Mouse (Mus musculus): ENCODE measurements around the gene 4930558C23Rik.
"Not testable (repeated sequence)": the region's sequence is repeated elsewhere in the genome, so short reads cannot be mapped to it uniquely, and the experiment has no call there.

4930558C23Rik gene

DNA sequence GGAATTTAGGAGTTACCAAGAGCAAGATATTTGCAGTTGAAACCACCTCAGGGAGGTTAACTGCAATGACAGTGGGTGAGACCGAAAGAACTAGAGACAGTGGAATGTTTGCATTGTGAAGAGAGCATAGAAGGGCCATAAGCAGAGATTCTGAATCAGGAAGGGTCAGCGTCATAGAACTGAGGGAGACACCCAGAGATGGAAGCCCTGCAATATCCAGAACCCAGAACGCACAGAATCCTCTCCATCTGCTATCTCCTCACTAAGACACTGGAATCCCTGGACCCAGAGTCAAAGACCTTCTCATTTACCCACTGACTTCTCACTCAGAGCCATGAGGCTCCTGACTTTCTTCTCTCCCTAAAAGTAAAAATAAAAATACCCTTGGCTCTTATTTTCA, at the start of gene 4930558C23Rik:
Gene 4930558C23Rik, minus strand, starts transcription at position 101 of the 400 bp plus-strand sequence.
- no peak for DNase-seq (ENCODE audit: low spot score in 2 of 2)

DNA sequence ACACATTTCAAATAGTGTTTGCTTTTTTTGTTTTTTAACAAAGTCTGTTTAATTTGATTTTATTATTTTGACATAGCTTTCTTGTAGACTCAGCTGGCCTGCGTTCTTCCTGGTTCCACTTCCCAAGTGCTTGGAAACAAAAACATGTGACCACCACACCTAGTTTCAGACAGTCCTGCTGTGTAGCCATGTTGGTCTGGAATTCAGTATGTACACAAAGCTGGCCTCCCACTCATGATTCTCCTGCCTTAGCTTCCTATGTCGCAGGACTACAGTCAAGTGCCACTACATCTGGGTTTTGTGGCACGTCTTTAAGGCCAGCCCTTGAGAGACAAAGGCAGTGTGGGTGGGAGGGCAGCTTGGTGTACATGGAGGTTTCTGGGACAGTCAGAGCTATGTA, 48.3 kb upstream of the 4930558C23Rik start:
- no peak for DNase-seq (ENCODE audit: low spot score in 2 of 2)

DNA sequence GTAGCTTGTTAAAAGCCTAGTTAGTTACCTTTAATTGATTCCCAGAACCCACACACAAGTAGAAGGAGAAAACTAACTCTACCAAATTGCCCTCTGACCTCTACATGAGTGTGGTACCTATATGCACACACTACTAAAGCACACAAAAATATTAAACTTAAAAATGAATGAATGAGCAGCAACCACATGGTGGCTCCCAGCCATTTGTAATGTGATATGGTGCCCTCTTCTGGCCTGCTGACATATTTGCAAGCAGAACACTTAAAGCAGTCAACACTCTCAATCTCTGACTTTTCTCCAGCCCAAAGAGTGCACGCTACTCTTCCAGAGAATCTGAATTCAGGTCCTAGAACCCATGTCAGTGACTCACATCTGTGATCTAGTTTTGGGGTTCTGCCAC, 47.8 kb upstream of the 4930558C23Rik start:
- DNase-seq (ENCODE audit: low spot score in 2 of 2), result peak in 1 of 2 experiments; percentile 65

DNA sequence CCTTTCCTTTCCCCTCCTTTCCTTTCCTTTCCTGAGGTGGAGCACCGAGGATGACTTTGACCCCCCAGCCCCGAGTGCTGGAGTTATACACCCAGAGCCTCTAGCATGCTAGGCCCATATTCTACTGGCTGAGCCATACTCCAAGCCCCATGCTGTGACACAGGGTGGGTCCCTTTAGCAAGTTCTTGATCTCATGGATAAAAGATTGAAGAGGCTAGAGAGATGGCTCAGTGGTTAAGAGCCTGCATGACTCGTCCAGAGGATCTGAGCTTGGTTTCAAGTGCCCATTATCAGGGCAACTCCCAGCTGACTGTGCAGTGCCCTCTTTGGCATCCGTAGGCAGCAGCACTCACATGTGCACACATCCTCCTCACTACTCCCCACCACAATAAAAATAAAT, 42.7 kb upstream of the 4930558C23Rik start:
- no peak for DNase-seq (ENCODE audit: low spot score in 2 of 2)

DNA sequence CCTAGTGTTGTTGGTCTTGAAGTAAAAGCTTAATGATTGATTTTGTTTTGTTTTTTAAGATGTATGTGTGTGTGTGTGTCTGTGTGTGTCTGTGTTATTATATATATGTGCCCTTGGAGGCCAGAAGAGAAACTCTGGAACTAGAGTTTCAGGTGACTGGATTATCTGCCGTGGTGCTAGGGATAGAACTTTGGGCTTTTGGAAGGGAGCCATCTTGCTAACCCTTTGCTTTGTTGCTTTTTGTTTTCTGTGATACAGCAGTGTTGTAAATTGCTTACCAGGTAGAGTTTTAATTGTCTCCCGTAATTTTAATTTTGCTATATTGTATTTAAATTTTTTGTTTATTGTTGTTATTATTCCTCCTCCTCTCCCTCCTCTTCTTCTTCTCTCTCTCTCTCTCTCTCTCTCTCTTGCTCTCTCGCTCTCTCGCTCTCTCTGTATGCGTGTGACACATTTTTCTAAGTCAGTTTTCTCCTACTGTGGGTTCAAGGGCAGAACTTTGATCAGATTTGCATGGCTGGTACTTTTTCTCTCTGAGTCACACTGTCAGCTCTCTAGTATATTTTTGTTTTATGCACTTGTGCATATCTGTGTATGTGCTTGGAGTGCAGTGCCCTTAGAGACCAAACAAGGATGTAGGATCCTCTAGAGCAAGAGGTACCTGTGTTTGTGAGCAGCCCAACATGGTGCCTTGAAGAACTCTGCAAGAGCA, 39.9 kb upstream of the 4930558C23Rik start:
- DNase-seq (ENCODE audit: low spot score in 2 of 2), result no peak

DNA sequence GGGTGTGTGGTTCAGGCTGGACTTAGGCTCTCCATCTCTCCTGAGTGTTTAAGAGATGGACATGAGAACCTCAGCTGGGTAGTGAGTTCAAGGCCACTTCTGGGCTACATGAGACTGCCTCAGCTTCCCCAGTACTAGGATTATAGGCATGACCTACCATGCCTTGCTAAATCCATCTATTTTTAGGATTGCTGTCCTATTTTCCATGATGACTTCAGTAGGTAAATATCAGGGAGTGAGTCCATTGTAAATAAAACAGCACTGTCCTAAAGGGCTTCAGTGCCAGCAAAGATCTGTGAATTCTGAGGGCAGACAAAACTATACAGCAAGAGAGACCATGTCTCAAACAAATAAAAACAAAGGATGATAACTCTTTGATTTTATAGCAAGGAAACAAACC, 37.0 kb upstream of the 4930558C23Rik start:
- DNase-seq (ENCODE audit: low spot score in 2 of 2), result no peak

DNA sequence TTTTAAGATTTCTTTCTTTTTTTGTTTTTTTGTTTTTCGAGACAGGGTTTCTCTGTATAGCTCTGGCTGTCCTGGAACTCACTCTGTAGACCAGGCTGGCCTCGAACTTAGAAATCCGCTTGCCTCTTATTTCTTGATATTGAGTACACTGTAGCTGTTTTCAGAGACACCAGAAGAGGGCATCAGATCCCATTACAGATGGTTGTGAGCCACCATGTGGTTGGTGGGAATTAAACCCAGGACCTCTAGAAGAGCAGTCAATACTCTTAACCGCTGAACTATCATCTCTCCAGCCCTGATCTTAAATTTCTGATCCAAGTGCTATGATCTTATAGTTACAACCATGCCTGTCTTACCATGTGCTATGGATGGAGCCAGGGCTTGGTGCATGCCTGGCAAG, 36.0 kb upstream of the 4930558C23Rik start:
- not testable (repeated sequence) for DNase-seq (ENCODE audit: low spot score in 2 of 2)

DNA sequence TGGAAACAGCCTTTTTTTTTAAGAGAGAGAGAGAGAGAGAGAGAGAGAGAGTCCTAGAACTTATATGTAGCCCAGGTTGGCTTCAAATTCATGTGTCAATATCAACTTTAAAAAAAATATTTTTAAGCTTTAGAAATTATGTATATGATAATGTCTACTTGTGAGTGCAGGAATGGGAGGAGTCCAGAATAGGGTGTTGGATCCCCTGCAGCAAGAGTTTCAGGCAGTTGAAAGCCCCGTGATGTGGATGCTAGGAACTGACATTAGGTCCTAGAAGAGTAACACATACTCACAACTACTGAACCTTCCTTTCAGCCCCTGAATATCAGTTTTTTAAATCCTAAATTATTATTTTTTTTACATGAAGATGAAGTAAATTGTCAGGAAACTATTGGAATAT, 32.9 kb upstream of the 4930558C23Rik start:
- DNase-seq (ENCODE audit: low spot score in 2 of 2), result no peak

DNA sequence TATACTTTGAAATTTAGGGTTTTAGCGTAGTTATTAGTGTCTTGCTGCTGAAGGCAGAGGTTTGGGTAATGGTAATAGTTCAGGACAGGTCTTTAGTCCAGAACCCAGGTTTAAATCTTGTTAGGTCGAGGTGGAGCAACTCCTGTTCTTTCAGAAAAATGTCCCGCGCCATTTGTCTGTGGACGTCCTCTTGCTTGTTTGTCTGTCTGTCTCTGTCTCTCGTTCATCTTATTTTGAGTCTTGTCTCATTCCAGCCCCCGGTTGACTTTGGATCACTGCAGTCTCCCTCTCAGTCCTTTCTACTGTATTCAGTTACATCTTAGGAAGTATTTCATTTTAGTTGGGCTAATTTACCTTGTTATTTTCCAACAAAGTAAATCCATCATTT, 32.3 kb upstream of the 4930558C23Rik start:
- no peak for DNase-seq (ENCODE audit: low spot score in 2 of 2)

DNA sequence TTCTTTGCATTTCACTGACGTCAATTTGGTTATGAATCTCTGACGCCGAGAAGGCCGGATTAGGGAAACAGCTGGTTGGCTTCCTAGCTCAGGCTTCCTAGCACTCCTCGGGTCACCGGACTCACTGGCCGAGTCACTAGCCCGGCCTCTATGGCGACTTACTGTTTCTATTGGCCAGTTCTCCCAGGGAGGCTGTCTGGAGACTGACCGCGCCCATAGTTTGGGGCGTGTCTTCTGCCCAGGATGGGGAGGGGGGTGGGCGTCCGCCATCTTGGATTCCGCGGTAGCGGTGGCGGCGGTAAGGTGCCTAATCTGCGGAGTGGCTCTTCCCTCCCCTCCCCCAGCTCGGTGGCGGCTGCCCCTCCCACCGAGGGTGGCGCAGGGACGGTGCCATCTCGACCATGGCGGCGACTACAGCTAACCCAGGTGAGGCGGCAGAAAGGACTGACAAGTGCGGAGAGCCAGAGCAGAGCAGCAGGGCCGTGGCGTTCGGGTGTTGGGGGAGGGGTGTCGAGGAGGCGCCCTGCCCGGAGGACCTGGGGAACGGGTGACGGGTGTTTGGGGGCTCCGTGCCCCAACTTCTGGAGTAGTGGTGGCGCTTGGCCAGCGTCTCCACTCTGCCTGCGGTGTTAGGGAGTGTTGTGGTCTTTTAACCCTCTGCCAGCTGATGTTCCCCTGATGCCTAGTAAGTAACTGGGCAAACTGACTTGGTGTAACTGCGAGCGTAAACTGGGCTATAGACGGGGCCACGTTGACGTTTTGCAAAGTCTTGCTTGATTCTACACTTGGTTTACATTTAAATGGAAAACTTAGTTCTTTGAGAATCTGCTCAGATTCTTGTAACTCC, 31.7 kb upstream of the 4930558C23Rik start, which contains the start of gene Arnt:
Gene Arnt, plus strand, starts transcription at position 253 of the 847 bp plus-strand sequence.
- peak; percentile 77 to 78 for DNase-seq (ENCODE audit: low spot score in 2 of 2)

DNA sequence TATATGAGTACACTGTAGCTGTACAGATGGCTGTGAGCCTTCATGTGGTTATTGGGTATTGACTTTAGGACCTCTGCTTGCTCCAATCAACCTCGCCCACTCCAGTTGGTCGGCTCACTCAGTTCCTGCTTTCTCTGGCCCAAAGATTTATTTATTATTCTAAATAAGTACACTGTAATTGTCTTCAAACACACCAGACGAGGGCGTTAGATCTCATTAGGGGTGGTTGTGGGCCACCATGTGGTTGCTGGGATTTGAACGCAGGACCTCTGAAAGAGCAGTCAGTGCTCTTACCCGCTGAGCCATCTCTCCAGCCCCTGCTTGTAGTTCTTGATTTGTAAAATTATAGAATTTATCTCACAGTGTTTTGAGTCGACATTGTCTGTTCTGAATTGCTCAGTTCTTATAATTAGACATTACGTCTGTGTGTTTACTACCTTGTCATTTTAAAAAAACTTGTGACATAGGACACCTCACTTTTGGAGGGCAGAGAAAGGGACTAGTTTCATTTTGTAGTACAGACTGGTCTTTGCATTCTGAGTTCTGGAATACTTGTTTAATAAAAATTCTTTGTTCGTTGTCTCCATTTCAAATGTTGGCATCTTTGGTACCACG, 30.8 kb upstream of the 4930558C23Rik start:
- DNase-seq (ENCODE audit: low spot score in 2 of 2), result no peak

DNA sequence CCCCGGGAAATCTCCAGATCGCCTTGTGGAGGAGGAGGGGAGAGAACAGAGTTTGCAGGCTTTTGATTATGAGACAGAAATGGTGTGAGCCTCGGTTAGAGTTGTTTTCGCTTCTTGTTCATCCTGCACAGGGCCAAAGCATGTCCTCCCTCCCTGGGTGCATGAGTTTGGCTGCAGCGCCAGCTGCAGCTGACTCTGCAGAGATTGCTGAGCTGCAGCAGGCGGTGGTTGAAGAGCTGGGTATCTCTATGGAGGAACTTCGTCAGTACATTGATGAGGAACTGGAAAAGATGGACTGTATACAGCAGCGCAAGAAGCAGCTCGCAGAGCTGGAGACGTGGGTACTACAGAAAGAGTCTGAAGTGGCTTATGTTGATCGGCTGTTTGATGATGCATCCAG, 25.8 kb upstream of the 4930558C23Rik start:
- DNase-seq (ENCODE audit: low spot score in 2 of 2), result not testable (repeated sequence)

DNA sequence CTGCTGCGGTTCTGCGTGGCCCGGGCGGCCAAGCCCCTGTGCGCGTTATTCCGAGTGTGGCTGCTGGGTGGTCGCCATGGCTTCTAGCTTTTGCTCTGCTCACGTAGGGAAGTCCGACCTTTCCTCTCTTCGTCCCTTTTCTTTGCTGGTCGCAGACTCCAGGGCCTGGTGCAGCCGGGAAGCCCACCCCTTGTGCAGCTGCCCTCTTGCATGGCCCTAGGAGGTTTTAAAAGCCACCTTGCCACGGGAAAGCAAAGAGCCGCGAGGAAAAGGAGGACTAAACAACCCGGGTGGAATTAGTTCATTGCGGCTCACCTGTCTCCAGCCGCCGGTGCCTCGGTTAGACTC, 25.2 kb upstream of the 4930558C23Rik start:
- peak in 1 of 2 experiments; percentile 7 for DNase-seq (ENCODE audit: low spot score in 2 of 2)

DNA sequence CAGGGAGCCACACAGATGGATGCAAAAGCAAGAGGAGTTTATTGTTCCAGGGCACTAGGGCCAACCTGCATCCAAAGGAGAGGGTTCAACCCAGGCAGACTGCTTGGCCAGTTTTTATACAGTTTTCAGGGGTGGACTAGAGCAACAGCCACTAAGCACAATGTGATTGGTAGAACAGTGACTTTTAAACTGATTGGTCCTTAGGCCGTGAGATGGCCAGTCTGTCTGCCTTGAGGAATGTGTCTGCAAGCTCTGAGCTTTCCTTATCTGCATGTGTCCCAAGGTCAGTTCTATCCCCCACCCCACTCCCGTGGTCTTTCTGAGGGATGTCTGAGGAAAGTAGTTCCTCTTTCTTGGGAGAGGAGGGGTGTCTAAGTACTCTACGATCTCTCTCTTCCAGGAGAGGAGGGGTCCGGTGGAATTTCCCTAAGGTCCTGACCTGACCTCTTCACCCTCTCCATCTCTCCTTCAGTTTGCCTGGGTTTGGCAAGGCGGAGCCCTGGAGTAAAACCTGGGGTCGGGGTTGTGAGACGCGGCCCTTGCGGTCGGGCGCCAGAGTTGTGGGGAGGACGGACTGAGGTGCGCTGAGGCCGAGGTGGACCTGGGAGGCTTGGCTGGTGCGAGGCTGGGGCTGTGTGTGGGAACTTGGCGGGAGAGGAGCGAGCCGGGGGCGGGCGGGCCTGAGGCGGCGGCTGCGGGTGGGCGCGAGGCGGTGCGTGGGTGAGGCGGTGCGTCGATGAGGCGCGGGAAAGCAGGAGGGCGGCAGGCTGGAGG, 24.7 kb upstream of the 4930558C23Rik start:
- not testable (repeated sequence) for DNase-seq (ENCODE audit: low spot score in 2 of 2)

DNA sequence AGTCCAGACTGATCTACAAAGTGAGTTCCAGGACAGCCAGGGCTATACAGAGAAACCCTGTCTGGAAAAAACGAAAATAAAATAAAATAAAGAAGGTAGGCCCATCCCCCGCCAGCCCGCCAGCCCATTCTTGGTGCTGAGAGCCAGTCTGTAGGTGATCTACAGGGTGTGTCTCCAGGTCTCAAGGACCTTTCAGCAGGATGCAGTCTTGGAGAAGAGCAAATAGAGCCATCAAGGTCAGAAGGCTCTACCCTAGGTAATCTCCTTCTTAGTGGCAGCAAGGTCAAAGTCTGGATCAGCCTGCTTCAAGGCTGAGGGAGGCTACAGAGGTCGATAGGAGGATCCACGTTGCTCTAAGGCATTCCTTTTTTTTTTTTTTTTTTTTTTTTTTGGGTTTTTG, 23.8 kb upstream of the 4930558C23Rik start:
- DNase-seq (ENCODE audit: low spot score in 2 of 2), result not testable (repeated sequence)

DNA sequence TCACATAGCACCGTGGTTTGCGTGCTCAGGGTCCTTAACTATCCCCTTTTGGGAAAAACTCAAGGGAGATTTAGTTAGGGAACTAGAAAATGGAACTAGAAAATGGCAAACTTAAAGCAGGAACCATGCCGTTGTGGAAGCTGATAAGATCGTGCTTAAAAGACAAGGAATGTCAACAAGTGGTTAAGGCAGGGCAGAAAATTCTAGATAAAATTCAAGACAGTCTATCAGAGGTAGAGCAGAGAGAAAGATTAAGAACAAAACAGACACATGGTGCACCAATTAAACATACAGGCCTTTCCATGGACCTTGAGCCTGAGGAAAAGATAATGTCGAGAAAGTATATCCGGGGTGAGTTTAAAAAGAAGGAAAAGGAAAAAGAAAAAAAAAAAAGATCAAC, 15.2 kb upstream of the 4930558C23Rik start:
- no peak for DNase-seq (ENCODE audit: low spot score in 2 of 2)

DNA sequence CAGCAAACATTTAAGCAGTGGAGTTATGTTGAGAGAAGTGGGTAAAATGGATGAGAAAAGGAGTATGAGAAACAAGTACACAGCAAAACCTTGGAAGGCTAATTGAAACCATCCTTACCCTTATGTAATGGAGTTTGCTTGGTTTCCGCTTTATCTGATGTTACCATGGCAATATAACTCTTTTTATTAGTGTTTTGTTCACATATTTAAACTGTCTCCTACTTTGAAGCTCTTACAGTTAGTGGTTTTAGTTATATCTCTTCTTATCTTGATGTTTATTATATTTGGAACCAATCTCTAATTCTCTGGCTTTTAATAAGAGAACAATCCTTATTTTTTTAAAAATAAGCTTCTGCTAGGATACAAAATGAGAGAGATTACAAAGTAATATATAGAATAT, 9.6 kb upstream of the 4930558C23Rik start:
- DNase-seq (ENCODE audit: low spot score in 2 of 2), result no peak

DNA sequence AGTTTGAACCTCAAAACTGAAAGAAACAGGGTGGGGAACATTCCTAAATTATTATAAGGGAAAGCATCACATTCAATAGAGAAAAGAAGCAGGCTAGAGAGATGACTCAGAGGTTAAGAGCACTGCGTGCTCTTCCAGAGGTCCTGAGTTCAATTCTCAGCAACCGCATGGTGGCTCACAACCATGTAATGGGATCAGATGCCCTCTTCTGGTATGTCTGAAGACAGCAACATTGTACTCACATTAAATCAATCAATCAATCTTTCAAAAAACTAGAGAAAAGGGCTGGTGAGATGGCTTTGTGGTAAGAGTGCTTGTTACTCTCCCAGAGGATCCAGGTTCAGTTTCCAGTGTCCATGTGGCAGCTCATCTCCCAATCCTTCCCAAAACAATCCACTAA, 6.2 kb upstream of the 4930558C23Rik start:
- DNase-seq (ENCODE audit: low spot score in 2 of 2), result no peak

DNA sequence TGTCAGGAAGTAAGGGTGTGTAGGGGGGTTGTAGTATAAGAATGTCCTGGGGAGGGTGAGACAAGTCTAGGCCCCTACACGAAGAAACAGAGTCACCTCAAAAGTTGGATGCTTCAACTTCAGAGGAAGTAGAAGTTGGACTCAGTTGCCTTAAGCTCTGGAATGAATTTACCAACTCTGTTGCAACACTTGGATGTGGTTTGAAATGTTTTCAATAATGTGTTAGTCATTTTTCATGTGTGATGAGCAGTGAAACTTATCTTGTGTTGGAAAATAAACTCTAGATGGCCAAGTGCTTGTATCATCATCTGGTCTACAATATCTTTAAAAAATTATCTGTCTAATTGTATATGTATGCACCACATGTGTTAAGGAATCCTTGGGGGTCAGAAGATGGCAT, 5.1 kb upstream of the 4930558C23Rik start:
- DNase-seq (ENCODE audit: low spot score in 2 of 2), result no peak

DNA sequence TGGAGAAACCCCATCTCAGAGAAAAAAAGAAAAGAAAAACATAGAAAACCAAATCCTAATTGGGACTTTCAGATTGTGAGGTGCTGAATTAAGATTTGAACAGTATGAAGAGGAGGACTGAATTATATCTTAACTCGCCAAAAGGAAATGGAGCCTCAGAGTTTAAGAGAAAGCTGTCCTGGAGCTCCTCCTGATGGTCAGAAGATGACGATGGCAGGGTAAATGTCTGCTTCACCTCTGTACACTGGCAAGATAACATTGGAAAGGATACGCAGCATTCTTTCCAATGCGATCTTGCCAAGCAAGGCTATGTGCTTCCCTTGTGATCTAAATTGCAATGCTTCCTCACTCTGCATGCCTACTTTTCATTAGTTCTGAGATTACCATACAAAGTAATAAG, 8.3 kb downstream of the 4930558C23Rik start:
- peak in 1 of 2 experiments; percentile 5 for DNase-seq (ENCODE audit: low spot score in 2 of 2)

DNA sequence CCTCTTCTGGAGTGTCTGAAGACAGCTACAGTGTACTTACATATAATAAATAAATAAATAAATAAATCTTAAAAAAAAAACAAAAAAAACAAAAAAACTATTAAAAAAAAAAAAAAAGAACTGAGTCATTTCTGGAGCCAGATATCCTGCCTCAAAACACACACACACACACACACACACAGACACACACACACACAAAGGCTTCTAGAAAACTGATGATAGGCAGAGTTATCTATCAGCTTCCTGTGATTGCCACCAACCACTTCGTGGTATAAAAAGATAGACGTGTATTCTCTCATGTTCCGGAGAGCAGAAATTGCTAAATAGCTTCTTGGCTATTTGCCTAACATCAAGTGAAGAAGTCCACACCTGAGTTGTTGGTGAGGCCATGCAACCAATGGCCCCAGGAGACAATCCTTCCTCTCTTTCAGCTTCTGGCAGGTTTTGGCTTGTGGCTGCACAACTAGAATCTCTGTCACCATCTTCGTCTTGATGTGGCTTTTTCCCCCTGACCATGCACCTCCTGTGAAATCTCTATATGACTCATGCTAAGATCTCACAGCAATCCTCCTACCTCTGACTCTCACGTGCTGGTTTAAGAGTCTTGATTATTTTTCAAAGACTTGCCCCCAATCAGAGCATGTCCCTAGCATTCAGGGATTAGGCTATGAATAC, 17.1 kb downstream of the 4930558C23Rik start:
- DNase-seq (ENCODE audit: low spot score in 2 of 2), result no peak
